ENCODE assay signal across 14 mouse cellular contexts in the genomic region with DNA sequence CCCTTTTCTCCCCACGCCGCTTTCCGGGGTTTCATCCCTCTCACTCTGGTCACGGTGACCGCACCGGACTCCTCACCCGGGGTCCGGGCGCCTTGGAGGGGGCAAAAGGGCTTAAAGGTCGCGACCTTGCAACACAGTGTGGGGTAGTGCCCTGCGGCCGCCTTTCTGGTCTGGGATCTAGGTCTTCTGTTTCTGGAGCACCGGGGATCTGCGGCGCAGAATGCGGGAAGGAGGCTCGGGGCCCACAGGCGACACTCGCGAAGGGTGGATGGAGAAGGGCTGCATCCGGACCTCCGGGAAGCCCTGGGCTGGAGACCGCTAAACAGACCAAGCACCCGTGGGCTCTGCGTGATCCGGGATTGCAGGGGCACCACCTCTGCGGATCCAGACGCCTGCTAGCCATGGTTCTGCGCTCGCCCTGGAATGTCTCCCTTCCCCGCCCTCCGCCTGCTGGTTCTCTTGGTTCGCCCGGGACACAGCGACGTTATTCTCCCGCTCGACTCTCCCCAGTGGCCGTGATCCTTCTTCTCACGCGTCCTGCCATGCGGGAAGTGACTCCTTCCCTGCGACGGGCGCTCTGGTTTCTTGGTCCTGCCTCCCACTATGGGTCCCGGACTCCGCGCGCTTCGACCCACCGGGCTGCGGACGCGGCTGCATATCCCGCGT. TPM values are rescaled to one million over a fixed set of nuclear protein-coding genes. Genes with fewer than 3 reads are reported as not detected.
DNase-seq lines count a peak whose midpoint lies in the region; ATAC-seq and TF ChIP-seq lines count a peak whose summit lies in the region.
"Had no signal": no experiment of that assay in that cellular context is flagged by ENCODE, and none has a peak within 500 bp of the region (broad histone marks: within the 10 kb centered on the region; RNA-seq: fewer than 3 reads in every experiment).

No protein-coding gene starts in this region.

- no peaks in the 10 kb centered on the region for H3K9me3 ChIP-seq in heart, postnatal 0 days (replicated peaks; ENCODE audit: control insufficient read depth, low read length)
- H3K9me3 ChIP-seq in ES-Bruce4 (replicated peaks; ENCODE audit: control insufficient read depth, insufficient read depth, low read length, poor library complexity, severe bottlenecking): no peaks in the 10 kb centered on the region
- no peaks in the 10 kb centered on the region for H3K9me3 ChIP-seq in embryonic facial prominence, embryonic 11.5 days (replicated peaks; ENCODE audit: control insufficient read depth, low read length)
- H3K9me3 ChIP-seq in limb, embryonic 14.5 days (ENCODE audit: control insufficient read depth, low read length): no peaks in the 10 kb centered on the region

- TF ChIP-seq POLR2A in ES-Bruce4 (IDR thresholded peaks at IDR 0.05; ENCODE audit: insufficient read depth, low read length): no peak
- TF ChIP-seq POLR2A in limb, embryonic 14.5 days (IDR thresholded peaks at IDR 0.05; ENCODE audit: borderline replicate concordance, extremely low read depth, insufficient read depth, insufficient read length): no peak

- H3K4me1 ChIP-seq in heart, postnatal 0 days (ENCODE audit: control insufficient read depth, insufficient read depth): no peaks in the 10 kb centered on the region
- H3K4me1 ChIP-seq in ES-Bruce4 (ENCODE audit: control insufficient read depth, insufficient read depth, low read length): no peaks in the 10 kb centered on the region
- peaks cover 5% of the 10 kb centered on the region for H3K4me1 ChIP-seq in embryonic facial prominence, embryonic 11.5 days (ENCODE audit: control insufficient read depth, insufficient read depth, low read length)
- H3K4me1 ChIP-seq in limb, embryonic 14.5 days (ENCODE audit: control insufficient read depth, insufficient read depth, low read length): peaks cover 10% of the 10 kb centered on the region

- TF ChIP-seq EP300 in heart, postnatal 0 days (IDR thresholded peaks at IDR 0.05; ENCODE audit: low read depth): no peak
- TF ChIP-seq EP300 in ES-Bruce4 (IDR thresholded peaks at IDR 0.05; ENCODE audit: insufficient read depth, low read depth, low read length): no peak

- DNase-seq in heart, postnatal 0 days (ENCODE audit: low spot score): no peak
- no peak for DNase-seq in heart, adult 11 months
- no peak for DNase-seq in embryonic facial prominence, embryonic 11.5 days (ENCODE audit: low spot score)
- DNase-seq in limb, embryonic 14.5 days (ENCODE audit: low spot score): no peak
- no peak for DNase-seq in right cerebral cortex, adult 2 months (ENCODE audit: low spot score in 2 of 2)
- no peak for DNase-seq in urinary bladder, adult 2 months (ENCODE audit: low spot score)
- DNase-seq: thymus, postnatal 4 days had no signal

- TF ChIP-seq CTCF in heart, postnatal 0 days (IDR thresholded peaks at IDR 0.05; ENCODE audit: low read depth): no peak
- no peak for TF ChIP-seq CTCF in ES-Bruce4 (IDR thresholded peaks at IDR 0.05; ENCODE audit: low read depth, low read length)

- H3K36me3 ChIP-seq in heart, postnatal 0 days (replicated peaks; ENCODE audit: control insufficient read depth, insufficient read depth, low read length): no peaks in the 10 kb centered on the region
- no peaks in the 10 kb centered on the region for H3K36me3 ChIP-seq in ES-Bruce4 (ENCODE audit: control insufficient read depth, insufficient read depth, low read length, poor library complexity, severe bottlenecking)
- no peaks in the 10 kb centered on the region for H3K36me3 ChIP-seq in embryonic facial prominence, embryonic 11.5 days (replicated peaks; ENCODE audit: control insufficient read depth, insufficient read depth, low read depth, low read length)
- H3K36me3 ChIP-seq in limb, embryonic 14.5 days (ENCODE audit: control insufficient read depth, insufficient read depth, low read length): no peaks in the 10 kb centered on the region

- peaks cover 98% of the 10 kb centered on the region for H3K27me3 ChIP-seq in heart, postnatal 0 days (ENCODE audit: control insufficient read depth, insufficient read depth, low read length)
- H3K27me3 ChIP-seq in ES-Bruce4 (ENCODE audit: control insufficient read depth, insufficient read depth, low read length, poor library complexity, severe bottlenecking): peaks cover 52% of the 10 kb centered on the region
- peaks cover 76% of the 10 kb centered on the region for H3K27me3 ChIP-seq in embryonic facial prominence, embryonic 11.5 days (ENCODE audit: control insufficient read depth, insufficient read depth, low read length)
- H3K27me3 ChIP-seq in limb, embryonic 14.5 days (ENCODE audit: control insufficient read depth, insufficient read depth, low read length): peaks cover 99% of the 10 kb centered on the region

- H3K9ac ChIP-seq in heart, postnatal 0 days (replicated peaks; ENCODE audit: low read depth, low read length): no peak overlapping the region
- peak overlapping the region; percentile 32 for H3K9ac ChIP-seq in ES-Bruce4 (ENCODE audit: low read depth, poor library complexity, severe bottlenecking)
- H3K9ac ChIP-seq in embryonic facial prominence, embryonic 11.5 days (replicated peaks; ENCODE audit: low read length): peak overlapping the region; percentile 23; the same call in 1 of the 2 replicates
- H3K9ac ChIP-seq in limb, embryonic 14.5 days (ENCODE audit: low read depth, low read length, severe bottlenecking): no peak overlapping the region

- 0 out of 2 replicates have a peak overlapping the region, but pooled peaks have one; percentile 13 for H3K4me3 ChIP-seq in heart, postnatal 0 days (ENCODE audit: low read depth, low read length)
- H3K4me3 ChIP-seq in ES-Bruce4 (ENCODE audit: low read depth, low read length): peak overlapping the region; percentile 13
- H3K4me3 ChIP-seq in embryonic facial prominence, embryonic 11.5 days (ENCODE audit: low read depth, low read length): peak overlapping the region; percentile 13
- peak overlapping the region; percentile 26 for H3K4me3 ChIP-seq in limb, embryonic 14.5 days (replicated peaks; ENCODE audit: low read length)

- no peak overlapping the region for H3K27ac ChIP-seq in heart, postnatal 0 days (ENCODE audit: low read depth)
- no peak overlapping the region for H3K27ac ChIP-seq in ES-Bruce4 (ENCODE audit: insufficient read depth, low read length)
- H3K27ac ChIP-seq in embryonic facial prominence, embryonic 11.5 days (replicated peaks; ENCODE audit: low read depth, low read length): no peak overlapping the region
- no peak overlapping the region for H3K27ac ChIP-seq in limb, embryonic 14.5 days (replicated peaks; ENCODE audit: low read depth, low read length)

- WGBS in heart, postnatal 0 days: 1% methylated on average over 57 of the region's 57 CpGs
- WGBS in embryonic facial prominence, embryonic 11.5 days: under 1% methylated on average over 55 of the region's 57 CpGs
- 1% methylated on average over 51 of the region's 57 CpGs for WGBS in limb, embryonic 14.5 days

- no peak overlapping the region for H3K4me2 ChIP-seq in heart, postnatal 0 days (ENCODE audit: low read depth, low read length)
- H3K4me2 ChIP-seq in embryonic facial prominence, embryonic 11.5 days (ENCODE audit: low read depth, low read length): peak overlapping the region; percentile 16
- H3K4me2 ChIP-seq in limb, embryonic 14.5 days (replicated peaks; ENCODE audit: low read depth, low read length, severe bottlenecking): peak overlapping the region; percentile 24

- no peak for ATAC-seq in heart, postnatal 0 days (ENCODE audit: insufficient read depth, low read depth)
- no peak for ATAC-seq in embryonic facial prominence, embryonic 11.5 days (replicated peaks; ENCODE audit: insufficient number of reproducible peaks, low FRiP score, low TSS enrichment, low read depth)
- ATAC-seq in limb, embryonic 14.5 days (ENCODE audit: low FRiP score, low read depth): no peak
- ATAC-seq in frontal cortex, adult (ENCODE audit: low TSS enrichment): no peak

RNA-seq across cellular contexts. Expression of gene Hmx1, which starts 8.2 kb away (rescaled TPM):
- total RNA-seq in heart, postnatal 0 days (2014; rRNA removed; ENCODE audit: low replicate concordance): not detected in 2 replicates
- polyA plus RNA-seq in heart, postnatal 0 days (2015; fragmentation: Nextera tagmentation; extraction: Ambion mirVana): not detected in 2 replicates
- not detected in 2 replicates for polyA plus RNA-seq in ES-Bruce4 (2011; ENCODE audit: insufficient read depth, insufficient read length, low read depth, missing spikeins)
- polyA plus RNA-seq in embryonic facial prominence, embryonic 11.5 days (2014; fragmentation: Nextera tagmentation; extraction: Ambion mirVana): 11.8 and 12.3 TPM in 2 replicates
- polyA plus RNA-seq in limb, embryonic 14.5 days (2012; rRNA removed): 0.09 and 0.10 TPM in 2 replicates
- 0.37 TPM in 1 of 2 replicates, not detected in the other for polyA plus RNA-seq in limb, embryonic 14.5 days (2014; fragmentation: Nextera tagmentation; extraction: Ambion mirVana)
- 0.04 TPM in 1 of 2 replicates, not detected in the other for polyA plus RNA-seq in urinary bladder, adult 2 months (2012; rRNA removed)
- total RNA-seq: hematopoietic stem cell, adult 5-6 weeks; left cerebral cortex, adult 18-20 months; megakaryocyte, adult 5-6 weeks; MEL had no signal
- polyA plus RNA-seq: cortical plate, adult 2 months had no signal

Comparison
In these comparisons a context has a peak if more than half of its experiments do, and no peak if none do; other contexts are left out.
1. H3K9ac ChIP-seq: peak in ES-Bruce4 (single experiment) and embryonic facial prominence, embryonic 11.5 days (single experiment); none in heart, postnatal 0 days (single experiment) and limb, embryonic 14.5 days (single experiment).
2. Peak in every context shown above with its lines, with median percentiles within 50 percentile points of each other: H3K4me3 ChIP-seq.